Mouse (Mus musculus) myocyte (in vitro differentiated cells): ENCODE measurements around the gene Ptcra.

ENCODE experiments used
- CEBPB ChIP-seq: IDR thresholded peaks from 2 replicates; pipeline ENCODE4 v1.6.1; 2011; ENCODE audit warnings: mild to moderate bottlenecking, moderate library complexity; ENCODE audit not compliant: poor library complexity, insufficient read depth, severe bottlenecking
- E2F4 ChIP-seq: IDR thresholded peaks from one replicate; pipeline ENCODE4 v1.6.1; 2011; ENCODE audit warnings: mild to moderate bottlenecking, control low read depth, moderate library complexity; ENCODE audit not compliant: insufficient read depth
- MAX ChIP-seq: IDR thresholded peaks from one replicate; pipeline ENCODE4 v1.6.1; 2011; ENCODE audit warnings: low read depth, mild to moderate bottlenecking, control low read depth
- MYOD1 ChIP-seq, 3 experiments: IDR thresholded peaks; one replicate each; pipeline ENCODE4 v1.6.1; 2011; ENCODE audit warnings: control low read depth in 2 of 3, low read depth in 2 of 3, mild to moderate bottlenecking in 2 of 3, moderate library complexity in 1 of 3; ENCODE audit not compliant: insufficient read length in 2 of 3, control insufficient read depth in 1 of 3
- MYOG ChIP-seq, 3 experiments: IDR thresholded peaks; one replicate each; pipeline ENCODE4 v1.6.1; 2011; ENCODE audit warnings: control low read depth in 2 of 3, low read depth in 2 of 3, mild to moderate bottlenecking in 2 of 3; ENCODE audit not compliant: insufficient read length in 2 of 3, control insufficient read depth in 1 of 3, insufficient read depth in 1 of 3
- POLR2A ChIP-seq: IDR thresholded peaks from one replicate; pipeline ENCODE4 v1.6.1; 2011; ENCODE audit warnings: low read depth, mild to moderate bottlenecking, control low read depth, moderate library complexity; ENCODE audit not compliant: insufficient read length
- POLR2AphosphoS2 ChIP-seq: IDR thresholded peaks from one replicate; pipeline ENCODE4 v1.6.1; 2011; ENCODE audit warnings: low read depth, control low read depth; ENCODE audit not compliant: insufficient read length
- REST ChIP-seq: IDR thresholded peaks from one replicate; pipeline ENCODE4 v1.6.1; 2011; ENCODE audit warnings: mild to moderate bottlenecking, control low read depth, moderate library complexity; ENCODE audit not compliant: insufficient read depth, insufficient read length
- SRF ChIP-seq: IDR thresholded peaks from one replicate; pipeline ENCODE4 v1.6.1; 2011; ENCODE audit warnings: low read depth; ENCODE audit not compliant: control insufficient read depth, insufficient read length
- TCF12 ChIP-seq: IDR thresholded peaks from one replicate; pipeline ENCODE4 v1.6.1; 2011; ENCODE audit warnings: mild to moderate bottlenecking, control low read depth; ENCODE audit not compliant: poor library complexity, insufficient read depth, severe bottlenecking
- TCF3 ChIP-seq: IDR thresholded peaks from one replicate; pipeline ENCODE4 v1.6.1; 2011; ENCODE audit warnings: low read depth, control low read depth; ENCODE audit not compliant: insufficient read length
- USF1 ChIP-seq: IDR thresholded peaks from one replicate; pipeline ENCODE4 v1.6.1; 2011; ENCODE audit warnings: low read depth, mild to moderate bottlenecking, control low read depth, moderate library complexity

- no peak for TF ChIP-seq POLR2A
- TF ChIP-seq E2F4 = no peak
- TF ChIP-seq MAX = no peak
- TF ChIP-seq TCF12 = no peak
- TF ChIP-seq USF1 = no peak
- TF ChIP-seq TCF3 = no peak
- TF ChIP-seq MYOG (IDR thresholded peaks at IDR 0.05; ENCODE audit: control insufficient read depth in 1 of 3, insufficient read depth in 1 of 3, insufficient read length in 2 of 3, low read depth in 2 of 3) = no peak
- no peak for TF ChIP-seq MYOD1 (IDR thresholded peaks at IDR 0.05; ENCODE audit: control insufficient read depth in 1 of 3, insufficient read length in 2 of 3, low read depth in 2 of 3)
- TF ChIP-seq REST = no peak
- TF ChIP-seq CEBPB = no peak
- TF ChIP-seq POLR2AphosphoS2 = no peak
- no peak for TF ChIP-seq SRF
These were observed 49.7 kb downstream of the Ptcra start for GRCm38 (mm10) chr17:46713849-46714248.
